Mouse (Mus musculus) cerebellum, adult 9-11 months (tissue): ENCODE results near the gene Spdef.
A peak's percentile ranks its signal among the peaks of the same experiment; 100 is the strongest.

ENCODE experiments used
- DNase-seq: peaks from one replicate; pipeline ENCODE4 v3.0.0; 2022

The Spdef gene

GRCm38 (mm10) chr17:27724327-27724726 is 4.4 kb downstream of the Spdef start:
- DNase-seq: no peak

- DNase-seq: peak; percentile 92
Measured at GRCm38 (mm10) chr17:27721125-27721664, 7.6 kb downstream of the Spdef start.

GRCm38 (mm10) chr17:27720326-27720725 is 8.4 kb downstream of the Spdef start:
- no peak for DNase-seq

GRCm38 (mm10) chr17:27719663-27720062 is 9.1 kb downstream of the Spdef start:
- no peak for DNase-seq

GRCm38 (mm10) chr17:27718250-27718649 is 10.5 kb downstream of the Spdef start:
- DNase-seq: no peak

- no peak for DNase-seq
Measured at GRCm38 (mm10) chr17:27716804-27717203, 12.0 kb downstream of the Spdef start.

GRCm38 (mm10) chr17:27712832-27713231 is 15.9 kb downstream of the Spdef start:
- no peak for DNase-seq

GRCm38 (mm10) chr17:27709650-27710049 is 19.1 kb downstream of the Spdef start:
- DNase-seq: no peak

- DNase-seq: no peak
Measured at GRCm38 (mm10) chr17:27707954-27708661, 20.6 kb downstream of the Spdef start.

- DNase-seq: no peak
Measured at GRCm38 (mm10) chr17:27705661-27706060, 23.1 kb downstream of the Spdef start.

- DNase-seq: no peak
Measured at GRCm38 (mm10) chr17:27703961-27704621, 24.7 kb downstream of the Spdef start.

- peak; percentile 77 for DNase-seq
Measured at GRCm38 (mm10) chr17:27702518-27702917, 26.2 kb downstream of the Spdef start.

- no peak for DNase-seq
Measured at GRCm38 (mm10) chr17:27701856-27702255, 26.9 kb downstream of the Spdef start.

- no peak for DNase-seq
Measured at GRCm38 (mm10) chr17:27700812-27701211, 27.9 kb downstream of the Spdef start.

GRCm38 (mm10) chr17:27699641-27700244 is 29.0 kb downstream of the Spdef start:
- DNase-seq: no peak

- DNase-seq: no peak
Measured at GRCm38 (mm10) chr17:27690993-27691693, 37.6 kb downstream of the Spdef start.

GRCm38 (mm10) chr17:27686395-27686794 is 42.4 kb downstream of the Spdef start:
- DNase-seq: no peak

- DNase-seq: no peak
Measured at GRCm38 (mm10) chr17:27685550-27685913, 43.2 kb downstream of the Spdef start.

GRCm38 (mm10) chr17:27684886-27685549 is 43.7 kb downstream of the Spdef start:
- DNase-seq: peak; percentile 82

- DNase-seq: peak; percentile 57
Measured at GRCm38 (mm10) chr17:27678924-27679813, 49.6 kb downstream of the Spdef start.

GRCm38 (mm10) chr17:27677756-27678155 is 51.0 kb downstream of the Spdef start:
- DNase-seq: no peak

- DNase-seq: no peak
Measured at GRCm38 (mm10) chr17:27676270-27676669, 52.5 kb downstream of the Spdef start.
